Mouse (Mus musculus): ENCODE measurements around the gene Pilra.
"Not testable (repeated sequence)": the region's sequence is repeated elsewhere in the genome, so short reads cannot be mapped to it uniquely, and the experiment has no call there.

DNA sequence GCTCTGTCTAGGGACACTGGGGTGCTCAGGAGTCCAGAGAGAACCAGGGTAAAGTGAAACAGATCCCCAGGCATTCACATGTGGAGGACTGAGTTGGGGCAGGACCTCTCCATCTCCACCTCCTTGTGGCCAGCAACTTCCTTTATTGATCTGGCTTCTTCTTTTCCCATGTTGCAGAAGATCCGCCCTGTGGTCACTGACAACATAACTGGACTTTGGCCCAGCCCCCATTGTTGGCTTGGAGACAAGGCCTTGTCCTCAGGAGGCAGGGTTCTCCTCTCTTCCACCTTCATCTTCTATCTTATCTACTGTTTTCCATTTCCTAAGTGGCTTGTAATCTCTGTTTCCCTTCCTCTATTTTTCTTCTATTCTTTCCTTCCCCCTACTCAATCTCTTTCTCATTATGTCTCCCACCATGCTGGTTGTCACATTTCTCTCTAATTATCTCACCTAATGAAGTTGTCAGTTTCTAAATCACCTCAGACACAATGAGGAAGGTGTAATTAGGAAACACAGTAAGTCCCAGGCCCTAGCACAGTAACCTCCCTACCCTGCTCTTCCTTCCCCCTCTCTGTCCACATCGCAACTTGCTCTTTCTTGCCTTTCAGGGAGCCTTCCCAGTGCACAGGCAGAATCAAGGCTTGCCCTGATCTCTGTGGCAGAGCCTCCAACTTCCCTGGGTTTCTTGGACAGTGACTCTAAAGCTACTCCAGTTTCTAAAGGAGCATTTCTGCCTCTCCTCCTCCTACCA, 22.1 kb upstream of the Pilra start, which contains the start of gene Pilrb1:
- not testable (repeated sequence) for TF ChIP-seq POLR2A (IDR thresholded peaks at IDR 0.05; ENCODE audit: borderline replicate concordance, insufficient read depth, low read length); CTCF (IDR thresholded peaks at IDR 0.05; ENCODE audit: borderline replicate concordance, insufficient read depth, low read depth, low read length)

All from cerebellum, adult 2 months (tissue).